Mouse (Mus musculus) CH12F3 (cell line): Measurements from ENCODE around the gene Hnrnpab.

ENCODE experiments used
- in situ Hi-C: fragments of 300-500 bp; cut with MboI; formaldehyde crosslinking; loops from 2 replicates; pipeline ENCODE4 v1.14.3; 2020; ENCODE audit warnings: low sequenced_read_pairs

Hnrnpab gene

DNA sequence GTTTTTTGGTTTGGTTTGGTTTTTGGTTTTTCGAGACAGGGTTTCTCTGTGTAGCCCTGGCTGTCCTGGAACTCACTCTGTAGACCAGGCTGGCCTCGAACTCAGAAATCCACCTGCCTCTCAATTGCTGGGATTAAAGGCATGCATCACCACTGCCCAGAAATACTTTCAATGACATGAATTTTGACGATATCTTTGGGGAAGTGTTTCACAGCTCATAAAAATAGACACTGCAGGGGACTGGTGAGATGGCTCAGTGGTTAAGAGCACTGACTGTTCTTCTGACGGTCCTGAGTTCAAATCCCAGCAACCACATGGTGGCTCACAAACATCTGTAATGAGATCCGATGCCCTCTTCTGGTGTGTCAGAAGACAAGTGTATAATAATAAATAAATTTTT, 3.3 kb upstream of the Hnrnpab start:
- in situ Hi-C loops = loop anchor here (10.0 kb wide), 1 partner anchor 75 kb away; the partner anchor contains the start of gene 0610009B22Rik

DNA sequence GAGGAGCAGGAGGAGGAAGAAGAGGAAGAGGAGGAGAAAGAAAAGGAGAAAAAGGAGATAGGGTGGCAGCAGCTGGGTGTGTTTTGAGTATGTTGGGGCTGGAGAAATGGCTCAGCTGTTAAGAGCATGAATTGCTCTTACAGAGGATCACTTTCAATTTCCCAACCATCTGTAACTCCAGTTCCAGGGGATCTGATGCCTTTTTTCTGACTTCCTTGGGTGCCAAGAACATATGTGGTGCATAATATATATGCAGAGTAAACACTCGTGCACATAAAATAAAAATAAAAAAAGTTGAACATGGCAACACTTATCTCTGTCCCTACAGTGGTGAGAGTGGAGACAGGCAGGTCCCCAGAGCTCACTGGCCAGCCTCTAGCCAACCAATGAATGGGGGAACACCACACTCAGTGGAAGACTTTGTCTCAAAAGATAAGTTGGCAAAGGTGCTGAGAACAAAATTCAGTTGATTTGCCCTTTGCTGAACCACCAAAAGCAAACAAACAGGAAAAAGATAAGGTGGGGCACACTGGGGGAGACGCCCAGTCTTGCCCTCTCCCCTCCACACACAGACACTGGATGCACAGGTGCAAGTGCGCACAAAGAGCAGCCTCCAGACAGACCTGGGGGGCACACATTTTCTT, 2.7 kb upstream of the Hnrnpab start:
- in situ Hi-C loops = no loop called here

- in situ Hi-C loops = no loop called here
These were observed 570 bp upstream of the Hnrnpab start for GRCm38 (mm10) chr11:51607096-51607738.

DNA sequence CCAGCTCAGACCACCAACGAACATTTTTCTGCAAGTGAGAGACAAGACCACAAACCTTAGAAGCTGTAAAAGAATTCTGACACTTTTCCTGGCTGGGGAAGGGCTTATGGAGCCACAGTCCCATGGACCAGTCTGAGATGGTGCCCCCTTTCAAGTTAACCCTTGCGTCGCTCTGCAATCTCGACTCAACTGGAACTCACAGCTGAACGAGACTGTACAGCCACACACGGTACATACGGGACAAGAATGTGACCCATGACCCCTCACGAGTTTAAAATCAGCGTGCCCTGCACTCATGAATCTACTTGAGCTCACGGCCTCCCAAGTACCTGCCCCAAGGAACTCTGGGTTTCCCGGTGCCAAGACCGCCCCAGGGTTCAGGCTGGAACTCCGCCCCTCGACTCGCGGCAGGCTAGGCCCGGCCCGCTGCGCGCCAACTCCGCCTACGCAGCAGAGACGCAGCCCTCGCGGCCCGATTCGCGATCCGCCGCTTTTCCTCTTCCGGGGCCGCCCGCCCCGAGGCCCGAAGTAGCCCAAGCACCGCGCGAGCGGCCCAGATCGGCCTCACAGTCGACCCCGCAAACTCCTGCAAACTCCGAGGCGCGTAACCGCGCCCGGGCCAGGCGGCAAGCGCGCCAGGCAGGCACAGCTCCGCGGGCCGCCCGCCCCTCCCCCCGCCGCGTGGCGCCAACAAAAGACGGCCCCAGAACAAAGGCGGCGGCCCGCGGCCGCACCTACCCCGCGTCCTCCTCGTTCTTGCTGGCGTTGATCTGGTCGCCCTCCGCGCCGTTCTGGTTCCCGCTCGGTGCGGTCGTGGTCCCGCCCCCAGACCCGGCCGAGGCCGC, 823 bp downstream of the Hnrnpab start:
- in situ Hi-C loops = no loop called here

- in situ Hi-C loops = no loop called here
These were observed 4.4 kb downstream of the Hnrnpab start for GRCm38 (mm10) chr11:51602253-51602652.

DNA sequence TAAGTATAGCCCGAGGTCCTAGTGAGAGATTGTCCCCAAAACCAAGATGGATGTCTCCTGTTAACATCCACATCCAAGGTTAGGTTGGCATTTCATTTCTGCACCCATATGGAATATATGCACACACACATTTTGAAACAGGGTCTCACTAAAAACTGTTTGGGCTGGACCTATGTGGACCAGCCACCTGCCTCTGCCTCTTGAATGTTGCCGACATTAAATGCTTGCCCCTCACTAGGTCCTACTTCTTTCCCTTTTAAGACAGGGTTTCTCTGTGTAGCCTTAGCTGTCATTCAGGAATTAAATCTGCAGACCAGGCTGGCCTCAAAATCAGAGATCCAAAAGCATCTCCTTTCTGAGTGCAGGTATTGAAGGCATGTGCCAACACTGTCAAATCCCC, 9.1 kb downstream of the Hnrnpab start:
- in situ Hi-C loops = no loop called here

DNA sequence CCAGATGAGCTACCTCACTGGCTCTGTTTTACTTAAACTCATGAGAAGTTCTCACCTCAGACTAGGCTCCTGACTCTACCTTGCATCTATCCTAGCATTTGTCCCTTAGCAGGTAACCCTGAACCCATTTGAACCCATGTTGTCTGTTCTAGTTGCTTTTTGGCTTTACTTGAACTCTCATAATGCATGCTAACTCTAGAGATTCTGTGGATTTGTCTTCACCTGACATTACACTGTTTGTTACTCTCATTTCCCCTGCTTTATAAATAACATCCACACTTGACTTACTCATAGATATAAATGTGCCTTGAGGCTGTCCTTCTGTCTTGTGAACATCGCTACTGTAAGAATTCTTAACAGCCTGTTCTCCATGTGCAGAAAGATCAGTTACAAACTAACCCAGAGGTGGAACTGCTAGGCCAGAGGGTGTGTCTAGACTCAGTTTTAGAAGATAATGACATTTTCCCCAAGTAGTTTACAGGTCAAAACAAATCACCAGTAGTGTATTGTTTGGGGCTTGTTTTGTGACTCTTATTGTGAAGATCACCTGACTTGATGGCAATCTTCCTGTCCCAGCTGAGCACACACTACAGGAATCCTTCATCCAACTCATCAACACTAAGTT, 11.1 kb downstream of the Hnrnpab start:
- in situ Hi-C loops = no loop called here

DNA sequence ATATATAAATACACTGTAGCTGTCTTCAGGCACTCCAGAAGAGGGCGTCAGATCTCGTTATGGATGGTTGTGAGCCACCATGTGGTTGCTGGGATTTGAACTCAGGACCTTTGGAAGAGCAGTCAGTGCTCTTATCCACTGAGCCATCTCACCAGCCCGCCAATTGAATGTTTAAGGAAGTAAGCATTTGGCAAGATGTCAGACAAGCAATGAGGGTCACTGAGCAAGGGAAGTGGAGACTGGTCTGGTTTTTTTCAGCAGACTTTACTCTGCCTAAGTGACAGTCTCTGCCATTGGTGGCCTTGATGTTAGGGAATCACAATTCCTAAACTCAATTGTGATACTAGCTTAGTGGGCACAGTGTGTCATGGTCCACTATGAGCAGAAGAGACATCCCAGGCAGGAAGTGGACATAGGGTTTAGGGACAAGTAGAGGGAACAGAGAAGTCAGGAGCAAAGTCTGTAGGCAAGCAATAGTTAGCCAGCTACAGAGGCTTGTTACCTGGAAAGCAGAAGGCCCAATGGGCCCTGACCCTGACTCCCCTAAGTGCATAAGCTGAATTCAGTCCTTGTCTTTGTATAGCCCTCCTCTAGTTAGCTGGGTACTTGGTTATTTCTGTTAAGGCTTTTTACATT, 11.8 kb downstream of the Hnrnpab start:
- in situ Hi-C loops = no loop called here

DNA sequence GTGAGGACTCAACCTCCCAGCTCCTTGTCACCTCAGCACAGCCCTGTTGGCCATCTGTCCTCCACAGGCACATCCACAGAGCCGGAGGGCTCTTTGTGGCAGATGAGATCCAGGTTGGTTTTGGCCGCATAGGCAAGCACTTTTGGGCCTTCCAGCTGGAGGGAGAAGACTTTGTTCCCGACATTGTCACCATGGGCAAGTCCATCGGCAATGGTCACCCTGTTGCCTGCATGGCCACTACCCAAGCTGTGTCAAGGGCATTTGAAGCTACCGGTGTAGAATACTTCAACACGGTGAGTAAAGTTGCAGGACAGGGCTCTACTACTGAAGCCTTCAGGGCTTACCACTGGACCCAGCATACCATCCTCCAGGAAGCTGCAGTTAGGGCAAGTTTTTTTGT, 12.8 kb downstream of the Hnrnpab start:
- in situ Hi-C loops = no loop called here

DNA sequence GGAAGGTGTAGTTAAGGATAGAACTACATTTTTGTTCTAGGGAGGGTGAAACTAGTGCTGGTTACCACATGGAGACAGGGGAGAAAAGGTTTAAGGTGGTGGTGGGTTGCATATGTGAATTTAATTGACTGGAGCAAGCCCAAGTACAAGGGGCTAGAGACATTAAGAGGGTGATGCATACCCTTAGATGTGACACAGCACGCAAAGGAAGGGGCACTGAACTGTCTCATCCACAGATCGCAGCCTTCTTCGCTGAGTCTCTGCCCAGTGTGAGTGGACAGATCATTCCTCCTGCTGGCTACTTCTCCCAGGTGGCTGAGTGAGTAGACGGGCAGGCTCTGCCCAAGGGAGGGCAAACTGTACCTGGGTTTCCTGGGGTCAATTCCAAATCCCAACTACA, 13.3 kb downstream of the Hnrnpab start:
- in situ Hi-C loops = no loop called here

- in situ Hi-C loops = no loop called here
These were observed 14.7 kb downstream of the Hnrnpab start for GRCm38 (mm10) chr11:51591915-51592314.

DNA sequence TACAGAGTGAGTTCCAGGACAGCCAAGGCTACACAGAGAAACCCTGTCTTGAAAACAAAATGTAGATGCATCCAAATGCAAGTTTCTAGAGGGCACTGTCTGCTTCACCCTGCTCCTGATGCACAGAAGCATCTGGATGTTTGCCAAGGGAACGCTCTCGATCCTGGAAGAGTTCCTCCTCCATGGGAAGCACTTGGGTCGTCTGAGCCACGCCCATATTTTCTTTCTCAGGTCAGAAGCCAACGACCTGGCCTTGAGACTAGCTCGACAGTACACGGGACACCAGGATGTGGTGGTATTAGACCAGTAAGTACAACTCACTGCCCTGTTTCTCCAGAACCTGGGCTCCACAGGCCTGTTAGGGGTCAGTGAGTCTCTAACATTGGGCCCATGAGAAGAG, 15.5 kb downstream of the Hnrnpab start:
- in situ Hi-C loops = no loop called here

DNA sequence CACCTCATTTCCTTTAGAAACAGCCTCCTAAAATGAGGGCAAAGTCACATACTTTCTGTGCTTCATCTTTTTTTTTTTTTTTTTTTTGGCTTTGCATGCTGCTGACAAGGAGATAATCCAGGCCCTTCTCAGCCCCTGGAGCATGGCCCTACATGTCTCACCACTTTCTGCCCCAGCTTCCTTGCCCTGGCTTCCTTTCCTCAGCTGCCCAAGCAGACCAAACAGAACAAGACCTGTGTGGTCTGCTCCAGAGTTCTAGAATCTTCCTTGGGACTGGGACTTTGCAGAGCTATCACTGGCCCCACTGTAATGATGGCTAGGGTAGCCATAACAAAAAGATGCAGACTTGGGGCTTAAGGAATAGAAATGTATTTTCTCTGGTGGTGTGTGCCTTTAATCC, 16.6 kb downstream of the Hnrnpab start:
- in situ Hi-C loops = no loop called here

- in situ Hi-C loops = no loop called here
These were observed 17.8 kb downstream of the Hnrnpab start for GRCm38 (mm10) chr11:51588833-51589232.

- in situ Hi-C loops = no loop called here
These were observed 19.6 kb downstream of the Hnrnpab start for GRCm38 (mm10) chr11:51587059-51587458.

DNA sequence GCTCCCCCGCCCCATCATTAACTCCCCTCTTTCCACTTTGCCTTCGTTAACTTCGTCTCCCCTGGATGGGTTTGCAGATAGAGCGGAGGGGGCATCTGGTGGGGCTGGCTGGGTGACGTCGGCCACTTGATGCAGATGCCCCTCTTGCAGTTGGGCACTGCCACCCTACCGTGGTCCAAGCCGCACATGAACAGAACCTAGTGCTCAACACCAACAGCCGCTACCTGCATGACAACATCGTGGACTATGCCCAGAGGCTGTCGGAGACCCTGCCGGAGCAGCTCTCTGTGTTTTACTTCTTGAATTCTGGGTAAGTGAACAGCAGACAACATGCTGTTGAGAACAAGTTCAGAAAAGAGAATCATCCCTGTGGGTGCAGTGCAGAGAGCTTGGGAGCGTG, 20.2 kb downstream of the Hnrnpab start:
- in situ Hi-C loops = no loop called here

GRCm38 (mm10) chr11:51585608-51586252, 20.9 kb downstream of the Hnrnpab start:
- in situ Hi-C loops = no loop called here

GRCm38 (mm10) chr11:51584431-51585248, 22.0 kb downstream of the Hnrnpab start, which contains the start of gene Phykpl:
Phykpl (plus strand) TSS chr11:51584757.
- in situ Hi-C loops = no loop called here

DNA sequence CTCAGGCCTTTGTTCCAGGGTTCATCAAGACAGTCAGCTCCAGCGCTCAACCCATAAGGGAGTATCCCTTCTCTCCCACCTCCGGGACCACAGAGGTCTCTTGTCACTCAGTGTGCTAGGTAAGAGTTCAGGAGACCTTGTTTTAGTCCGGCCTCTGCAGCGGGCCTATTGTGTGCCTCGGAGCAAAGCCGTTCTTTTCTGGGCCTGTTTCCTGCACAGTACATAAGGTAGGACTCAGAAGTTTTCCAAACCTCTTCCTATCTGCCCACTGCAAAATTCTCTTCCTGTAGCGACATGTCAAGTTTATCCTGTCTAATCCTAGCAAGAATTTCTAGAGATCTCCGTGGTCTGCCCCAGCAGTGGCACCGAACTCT, 22.6 kb downstream of the Hnrnpab start:
- in situ Hi-C loops = no loop called here

GRCm38 (mm10) chr11:51582713-51583112, 23.9 kb downstream of the Hnrnpab start:
- in situ Hi-C loops = no loop called here
